Mouse (Mus musculus) C2C12 (cell line): ENCODE measurements around the gene Crisp2.

Experiments
- CEBPB ChIP-seq: IDR thresholded peaks from one replicate; pipeline ENCODE4 v1.6.1; 2011; ENCODE audit warnings: low read depth, mild to moderate bottlenecking, control low read depth, moderate library complexity
- CTCF ChIP-seq: IDR thresholded peaks from one replicate; pipeline ENCODE4 v1.5.1; 2011; ENCODE audit not compliant: control insufficient read depth, insufficient read depth, insufficient read length
- FOSL1 ChIP-seq: IDR thresholded peaks from one replicate; pipeline ENCODE4 v1.8.0; 2011; ENCODE audit warnings: mild to moderate bottlenecking, low read length; ENCODE audit not compliant: poor library complexity, insufficient read depth, severe bottlenecking
- MAX ChIP-seq: IDR thresholded peaks from one replicate; pipeline ENCODE4 v1.6.1; 2011; ENCODE audit warnings: mild to moderate bottlenecking, control low read depth
- MYOD1 ChIP-seq: IDR thresholded peaks from one replicate; pipeline ENCODE4 v1.6.1; 2011; ENCODE audit warnings: low read depth; ENCODE audit not compliant: control insufficient read depth, insufficient read length
- MYOG ChIP-seq: IDR thresholded peaks from one replicate; pipeline ENCODE4 v1.6.1; 2011; ENCODE audit not compliant: control insufficient read depth, insufficient read length; ENCODE audit errors: extremely low read depth
- USF1 ChIP-seq: IDR thresholded peaks from one replicate; pipeline ENCODE4 v1.6.1; 2011; ENCODE audit warnings: low read depth, mild to moderate bottlenecking, control low read depth, moderate library complexity

GRCm38 (mm10) chr17:40763662-40764061 lies 43.1 kb downstream of the Crisp2 start:
- TF ChIP-seq CTCF, result no peak
- TF ChIP-seq USF1, result no peak
- no peak for TF ChIP-seq FOSL1
- no peak for TF ChIP-seq MAX
- no peak for TF ChIP-seq MYOD1
- TF ChIP-seq CEBPB, result no peak
- TF ChIP-seq MYOG, result no peak
